Mouse (Mus musculus) left cerebral cortex, postnatal 14 days (tissue): ENCODE results near the gene Dnmt3b. TPM values are rescaled to one million over a fixed set of nuclear protein-coding genes. Genes with fewer than 3 reads are reported as not detected.

Source experiments
- DNase-seq, 2 experiments: peaks; one replicate each; pipeline ENCODE4 v3.0.0; 2021 to 2022; ENCODE audit warnings: low spot score in 2 of 2, mixed read lengths in 1 of 2
- intact Hi-C: fragments of 180-260 bp; cut with DNase I; formaldehyde crosslinking; loops from one replicate; pipeline ENCODE4 v1.15.1; 2025
- long read RNA-seq, 2 experiments: library from polyadenylated mRNA; stranded (forward); transcript quantifications; one replicate each; pipeline ENCODE4 v2.0.0; 2021
- total RNA-seq, 2 experiments: library from RNA; stranded (reverse); gene quantifications; 2 replicates each; pipeline ENCODE4 v1.2.3; 2021

Dnmt3b gene
- 1 to 10 TPM in 1 of 2 experiments, under 1 TPM in 1; 0.99 to 1.1 TPM for total RNA-seq
- long read RNA-seq, experiment 1, partial matches to known transcripts: 1 of 1 reads
- long read RNA-seq, experiment 1, other reads (novel, unspliced or antisense): 0 of 1 reads
- long read RNA-seq, experiment 2: 0 reads

- DNase-seq: peak; percentile 38 to 53
- intact Hi-C loops: no loop called here
These were observed at the start of gene Dnmt3b for GRCm38 (mm10) chr2:153649298-153650013. Gene Dnmt3b, plus strand, starts transcription at chr2:153649450.

GRCm38 (mm10) chr2:153600021-153600666 lies 49.1 kb upstream of the Dnmt3b start:
- DNase-seq: peak; percentile 37 to 44
- intact Hi-C loops: no loop called here

- intact Hi-C loops: no loop called here
- DNase-seq: peak in 1 of 2 experiments; percentile 51
These were observed 48.3 kb upstream of the Dnmt3b start for GRCm38 (mm10) chr2:153600667-153601648.

DNA sequence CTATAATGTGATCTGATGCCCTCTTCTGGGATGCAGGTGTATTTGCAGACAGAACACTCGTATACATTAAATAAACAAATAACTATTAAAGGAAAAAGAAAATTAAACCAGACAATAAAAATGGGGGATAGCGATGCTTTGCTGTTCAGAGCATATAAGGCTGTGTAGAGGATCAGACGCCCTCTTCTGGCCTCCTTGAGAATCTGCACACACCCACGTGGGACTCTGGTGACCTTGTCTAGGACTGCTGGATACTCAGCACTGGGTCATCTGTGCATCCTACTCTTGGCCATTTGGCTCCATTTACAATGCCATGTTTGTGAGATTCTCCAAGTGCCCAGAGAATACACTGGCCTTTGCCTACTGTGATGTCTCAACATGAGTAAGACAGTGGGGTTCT lies 45.5 kb upstream of the Dnmt3b start:
- DNase-seq: no peak
- intact Hi-C loops: no loop called here

DNA sequence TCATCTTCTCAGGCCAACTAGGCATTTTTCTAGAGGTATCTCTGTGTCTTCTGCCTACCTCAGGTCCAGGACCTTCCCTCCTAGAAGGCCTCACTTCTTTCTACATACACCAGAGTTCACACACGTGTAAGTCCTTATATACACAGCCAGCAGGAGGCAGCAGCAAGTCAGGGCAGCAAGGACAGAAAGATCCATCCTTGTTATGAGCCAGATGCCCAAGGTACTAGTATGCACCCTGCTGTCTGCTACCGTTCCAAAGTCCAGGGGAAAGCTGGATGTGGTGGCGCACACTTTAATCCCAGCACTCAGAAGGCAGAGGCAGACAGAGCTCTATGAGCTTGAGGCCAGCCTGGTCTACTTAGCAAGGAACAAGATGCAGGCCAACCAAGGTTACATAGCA lies 42.8 kb upstream of the Dnmt3b start:
- DNase-seq: no peak
- intact Hi-C loops: no loop called here

- no peak for DNase-seq
- intact Hi-C loops: no loop called here
These were observed 41.3 kb upstream of the Dnmt3b start for GRCm38 (mm10) chr2:153607870-153608515.

GRCm38 (mm10) chr2:153609058-153609457 lies 40.2 kb upstream of the Dnmt3b start:
- intact Hi-C loops: no loop called here
- no peak for DNase-seq

GRCm38 (mm10) chr2:153609548-153609947 lies 39.7 kb upstream of the Dnmt3b start:
- intact Hi-C loops: no loop called here
- peak; percentile 82 to 85 for DNase-seq

DNA sequence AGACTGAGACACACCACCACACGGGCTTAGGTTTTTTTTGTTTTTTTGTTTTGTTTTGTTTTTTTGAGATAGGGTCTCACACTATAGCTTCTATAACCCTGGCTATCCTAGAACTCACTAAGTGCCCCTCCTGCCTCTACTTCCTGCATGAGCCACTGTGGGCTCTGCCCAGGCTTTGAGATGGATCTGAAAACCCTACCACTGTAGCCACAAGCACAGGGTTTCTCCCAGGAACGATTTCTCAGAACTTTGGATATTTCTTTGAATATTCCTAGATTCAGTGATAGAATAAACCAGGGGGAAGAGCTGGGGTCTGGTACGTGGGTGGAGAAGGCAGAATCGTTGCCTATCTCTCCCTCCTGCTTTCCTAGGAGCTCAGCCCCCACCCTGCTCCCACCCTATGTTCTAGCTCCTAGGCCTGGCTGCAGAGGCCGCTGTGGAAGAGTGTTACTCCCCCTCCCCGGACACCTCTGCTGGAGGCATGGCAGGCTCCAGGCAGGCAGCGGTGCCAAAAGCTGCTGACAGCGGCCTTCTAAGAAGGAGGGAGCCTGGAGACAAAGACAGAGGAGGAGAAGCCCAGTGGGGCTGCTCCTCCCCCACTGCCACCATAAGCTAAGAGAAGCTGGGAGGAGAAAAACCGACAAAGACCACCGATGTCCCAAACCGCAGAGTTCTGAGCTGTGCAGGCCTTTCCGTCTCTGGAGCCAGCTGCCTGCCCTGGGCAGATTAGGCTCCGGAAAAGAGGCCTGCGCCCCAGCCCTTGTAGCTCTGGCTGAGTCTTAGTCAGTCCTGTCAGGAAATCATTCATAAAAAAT lies 38.6 kb upstream of the Dnmt3b start:
- intact Hi-C loops: no loop called here
- DNase-seq: peak in 1 of 2 experiments; percentile 35

GRCm38 (mm10) chr2:153611241-153611630 lies 38.0 kb upstream of the Dnmt3b start:
- no peak for DNase-seq
- intact Hi-C loops: no loop called here

DNA sequence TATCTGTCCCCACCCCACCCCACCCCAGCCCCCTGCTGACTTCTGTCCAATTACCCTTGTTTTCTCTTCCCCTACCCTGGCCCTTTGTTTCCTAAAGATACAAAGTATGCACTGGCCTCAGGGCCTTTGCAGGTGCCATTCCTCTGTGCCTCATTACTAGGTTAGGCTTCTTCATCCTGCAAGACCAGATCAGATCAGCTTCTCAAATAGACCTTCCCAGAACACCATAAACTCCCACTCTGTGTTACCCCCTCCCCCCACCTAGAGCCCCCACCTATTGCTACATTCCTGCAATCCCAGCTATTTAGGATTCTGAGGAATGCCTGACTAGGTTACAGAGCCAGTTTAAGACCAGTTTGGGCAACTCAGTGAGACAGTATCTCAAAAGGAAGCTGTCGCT lies 37.5 kb upstream of the Dnmt3b start:
- no peak for DNase-seq
- intact Hi-C loops: no loop called here

- intact Hi-C loops: no loop called here
- DNase-seq: no peak
These were observed 36.5 kb upstream of the Dnmt3b start for GRCm38 (mm10) chr2:153612594-153613281.

GRCm38 (mm10) chr2:153616893-153617292 lies 32.4 kb upstream of the Dnmt3b start:
- DNase-seq: no peak
- intact Hi-C loops: no loop called here

GRCm38 (mm10) chr2:153618439-153618838 lies 30.8 kb upstream of the Dnmt3b start:
- no peak for DNase-seq
- intact Hi-C loops: no loop called here

DNA sequence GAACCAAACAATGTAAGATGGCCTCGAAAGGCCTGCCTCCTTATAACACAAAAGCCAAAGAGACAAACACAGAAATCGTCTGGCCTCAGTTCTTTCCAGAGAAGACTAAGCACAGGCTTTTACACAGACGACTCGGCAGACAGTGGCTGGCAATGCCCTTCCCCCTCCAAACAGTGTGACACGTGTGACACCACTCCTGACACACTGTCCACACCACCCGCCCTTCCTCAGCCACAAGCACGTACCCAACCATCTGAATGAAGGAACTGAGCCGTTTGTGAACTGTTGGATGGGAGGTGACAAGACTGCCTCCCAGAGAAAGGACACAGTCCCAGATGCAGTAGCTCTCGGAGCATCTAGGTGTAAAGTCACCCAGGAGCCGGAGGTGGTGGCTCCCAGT lies 30.4 kb upstream of the Dnmt3b start:
- no peak for DNase-seq
- intact Hi-C loops: no loop called here

GRCm38 (mm10) chr2:153622449-153622848 lies 26.8 kb upstream of the Dnmt3b start:
- intact Hi-C loops: no loop called here
- no peak for DNase-seq

- intact Hi-C loops: no loop called here
- DNase-seq: no peak
These were observed 18.3 kb upstream of the Dnmt3b start for GRCm38 (mm10) chr2:153630950-153631349.
